Mouse (Mus musculus): ENCODE measurements at regions not wholly inside any gene's neighbourhood (a gene's known extent, or its start where the extent isn't known, plus 50 kb on each side); places are given as distances from the start of the nearest gene placed in this dataset.

DNA sequence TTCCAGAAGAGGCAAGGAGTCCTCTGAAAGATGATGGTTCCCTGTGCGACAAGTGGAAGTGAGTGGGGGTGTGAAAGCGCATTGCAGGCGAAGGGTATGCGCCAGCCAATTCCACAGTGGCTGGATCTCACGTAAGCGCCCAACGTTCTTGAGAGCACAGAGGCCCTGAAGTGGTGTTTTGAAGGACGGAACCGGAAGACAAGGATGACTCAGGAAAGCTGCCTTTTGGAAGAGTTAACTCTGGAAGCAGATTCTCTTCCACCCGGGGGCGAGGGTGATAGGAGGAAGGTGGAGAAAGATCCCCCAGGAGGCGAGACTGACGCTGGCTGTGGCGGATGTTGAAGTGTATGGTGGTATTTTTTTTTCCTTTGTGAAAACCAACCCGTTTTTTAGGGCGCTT is 101.9 kb upstream of the Hs3st2 start:
- no peaks in the 10 kb centered on the region for H3K4me1 ChIP-seq (ENCODE audit: control insufficient read depth, insufficient read depth, insufficient read length, low read length)
- H3K4me3 ChIP-seq (ENCODE audit: low read depth, low read length): no peak overlapping the region
- H3K27me3 ChIP-seq (ENCODE audit: control insufficient read depth, insufficient read depth, low read length): no peaks in the 10 kb centered on the region
- WGBS: 75% methylated on average over 16 of the region's 16 CpGs
- no peak overlapping the region for H3K27ac ChIP-seq (ENCODE audit: insufficient read depth, low read depth, low read length)
- no peaks in the 10 kb centered on the region for H3K36me3 ChIP-seq (ENCODE audit: control insufficient read depth, insufficient read depth, low read length)
- no peak for TF ChIP-seq POLR2A (IDR thresholded peaks at IDR 0.05; ENCODE audit: low read depth, low read length)
- no peak for TF ChIP-seq CTCF (IDR thresholded peaks at IDR 0.05; ENCODE audit: extremely low read depth, insufficient read length, insufficient replicate concordance, low read depth, low read length)

DNA sequence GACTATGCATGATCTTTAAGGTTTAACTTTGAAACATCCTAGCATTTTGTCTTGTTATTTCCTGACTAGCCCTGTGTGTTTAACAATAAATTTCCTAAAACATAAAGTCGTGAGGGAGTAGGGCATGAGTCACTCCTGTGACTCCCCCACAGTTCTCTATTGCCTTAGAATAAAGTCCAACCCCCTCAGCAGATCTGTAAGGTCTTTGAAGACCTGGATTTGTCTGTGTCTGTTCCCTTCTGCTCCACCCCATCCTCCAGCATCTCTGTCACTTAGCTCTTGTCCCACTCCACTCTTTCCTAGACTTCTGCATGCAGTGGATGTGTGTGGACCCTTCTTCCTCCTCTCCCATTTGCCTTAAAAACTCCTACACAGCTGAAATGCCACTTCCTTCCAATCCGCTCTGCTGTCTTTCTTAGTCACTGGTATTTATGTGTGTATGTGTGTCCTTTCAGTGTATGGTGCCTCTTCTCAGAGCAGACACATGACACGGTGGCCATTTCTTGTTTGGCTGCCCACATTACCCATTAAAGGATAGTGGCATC is 95.4 kb upstream of the Hs3st2 start:
- H3K4me1 ChIP-seq (ENCODE audit: control insufficient read depth, insufficient read depth, insufficient read length, low read length): no peaks in the 10 kb centered on the region
- 62% methylated on average over 3 of the region's 3 CpGs for whole genome bisulfite sequencing
- no peak for TF ChIP-seq CTCF (IDR thresholded peaks at IDR 0.05; ENCODE audit: extremely low read depth, insufficient read length, insufficient replicate concordance, low read depth, low read length)
- no peak for TF ChIP-seq POLR2A (IDR thresholded peaks at IDR 0.05; ENCODE audit: low read depth, low read length)
- no peak overlapping the region for H3K4me3 ChIP-seq (ENCODE audit: low read depth, low read length)
- H3K27me3 ChIP-seq (ENCODE audit: control insufficient read depth, insufficient read depth, low read length): no peaks in the 10 kb centered on the region
- H3K27ac ChIP-seq (ENCODE audit: insufficient read depth, low read depth, low read length): no peak overlapping the region
- H3K36me3 ChIP-seq (ENCODE audit: control insufficient read depth, insufficient read depth, low read length): no peaks in the 10 kb centered on the region

DNA sequence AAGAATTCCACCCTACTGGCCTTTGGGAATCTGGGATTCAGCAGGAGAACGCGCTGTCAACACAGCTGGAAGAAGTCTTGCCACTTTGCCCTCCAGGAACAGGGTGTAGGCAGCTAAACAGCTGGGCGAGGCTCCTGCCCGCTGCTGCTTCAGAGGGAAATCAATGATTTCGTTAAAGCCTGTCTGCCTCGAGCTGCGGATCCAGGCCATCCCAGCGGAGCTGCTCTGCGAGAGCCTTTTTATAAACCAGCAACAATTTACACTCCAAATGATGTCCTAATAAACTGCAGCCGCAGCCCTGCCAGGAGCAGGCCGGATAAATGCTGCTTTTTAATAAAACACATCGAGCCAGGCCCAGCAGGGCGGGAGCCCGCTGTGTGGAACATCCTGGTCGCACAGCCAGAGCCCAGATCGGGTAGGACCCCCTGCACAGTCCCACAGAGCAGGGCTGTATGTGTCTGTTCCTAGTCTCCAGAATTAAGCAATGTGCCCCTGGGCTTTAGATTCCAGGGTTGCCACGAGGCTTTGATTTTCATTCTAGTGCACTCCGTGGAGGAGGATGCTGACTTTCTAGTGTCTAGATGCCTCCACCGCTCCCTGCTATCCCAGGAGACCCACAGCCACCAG is 78.6 kb upstream of the Hs3st2 start:
- Histone ChIP-seq H3K4me1 (ENCODE audit: control insufficient read depth, insufficient read depth, insufficient read length, low read length) (no peaks in the 10 kb centered on the region), H3K27ac (ENCODE audit: insufficient read depth, low read depth, low read length) (no peak overlapping the region), H3K36me3 (ENCODE audit: control insufficient read depth, insufficient read depth, low read length) (no peaks in the 10 kb centered on the region), H3K4me3 (ENCODE audit: low read depth, low read length) (no peak overlapping the region), H3K27me3 (ENCODE audit: control insufficient read depth, insufficient read depth, low read length) (no peaks in the 10 kb centered on the region)
- TF ChIP-seq CTCF (IDR thresholded peaks at IDR 0.05; ENCODE audit: extremely low read depth, insufficient read length, insufficient replicate concordance, low read depth, low read length): no peak
- no peak for TF ChIP-seq POLR2A (IDR thresholded peaks at IDR 0.05; ENCODE audit: low read depth, low read length)
- WGBS: 20% methylated on average over 19 of the region's 19 CpGs

DNA sequence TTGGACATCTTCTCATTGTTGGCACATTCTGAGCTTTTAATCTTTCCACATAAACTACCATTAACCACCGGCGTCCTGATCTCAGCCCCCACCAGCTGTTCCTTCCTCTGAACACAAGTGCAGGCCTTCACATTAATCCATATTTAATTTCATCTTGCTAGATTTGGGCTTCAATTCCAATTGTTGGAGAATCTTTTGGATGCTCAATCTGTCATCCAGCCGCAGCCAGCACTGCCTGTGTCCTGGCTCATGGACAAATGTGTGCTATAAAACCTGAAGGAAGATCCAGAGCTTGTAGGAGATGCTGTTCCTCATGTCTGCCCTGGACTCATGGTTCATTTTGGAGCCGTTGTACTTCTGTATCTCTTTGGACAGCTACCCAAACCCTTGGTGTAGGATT is 77.1 kb upstream of the Hs3st2 start:
- Histone ChIP-seq H3K27me3 (ENCODE audit: control insufficient read depth, insufficient read depth, low read length) (no peaks in the 10 kb centered on the region), H3K36me3 (ENCODE audit: control insufficient read depth, insufficient read depth, low read length) (no peaks in the 10 kb centered on the region), H3K4me3 (ENCODE audit: low read depth, low read length) (no peak overlapping the region), H3K4me1 (ENCODE audit: control insufficient read depth, insufficient read depth, insufficient read length, low read length) (no peaks in the 10 kb centered on the region), H3K27ac (ENCODE audit: insufficient read depth, low read depth, low read length) (no peak overlapping the region)
- WGBS: 82% methylated on average over 4 of the region's 4 CpGs
- no peak for TF ChIP-seq POLR2A (IDR thresholded peaks at IDR 0.05; ENCODE audit: low read depth, low read length)
- no peak for TF ChIP-seq CTCF (IDR thresholded peaks at IDR 0.05; ENCODE audit: extremely low read depth, insufficient read length, insufficient replicate concordance, low read depth, low read length)

DNA sequence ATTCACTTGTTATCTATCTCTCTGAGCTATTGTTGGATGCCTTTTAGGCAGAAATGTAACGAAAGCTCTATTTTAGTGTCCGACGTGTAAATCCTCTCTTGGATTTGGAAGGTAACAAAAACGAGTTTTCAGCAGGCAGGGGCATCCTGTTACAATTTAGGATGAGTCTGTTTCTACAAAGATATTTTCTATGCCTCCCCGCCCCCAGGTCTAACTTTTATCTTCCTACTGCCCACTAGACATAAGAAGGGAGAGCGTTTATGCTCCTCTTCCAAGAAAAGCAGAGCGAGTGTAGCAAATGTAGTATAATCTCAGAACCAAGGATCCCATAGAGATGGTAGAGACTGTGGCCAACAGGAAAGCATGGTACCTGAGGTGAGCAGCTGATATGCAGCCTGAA is 62.4 kb upstream of the Hs3st2 start:
- TF ChIP-seq POLR2A (IDR thresholded peaks at IDR 0.05; ENCODE audit: low read depth, low read length) (no peak), CTCF (IDR thresholded peaks at IDR 0.05; ENCODE audit: extremely low read depth, insufficient read length, insufficient replicate concordance, low read depth, low read length) (no peak)
- Histone ChIP-seq H3K36me3 (ENCODE audit: control insufficient read depth, insufficient read depth, low read length) (no peaks in the 10 kb centered on the region), H3K27ac (ENCODE audit: insufficient read depth, low read depth, low read length) (no peak overlapping the region), H3K27me3 (ENCODE audit: control insufficient read depth, insufficient read depth, low read length) (no peaks in the 10 kb centered on the region), H3K4me1 (ENCODE audit: control insufficient read depth, insufficient read depth, insufficient read length, low read length) (no peaks in the 10 kb centered on the region), H3K4me3 (ENCODE audit: low read depth, low read length) (no peak overlapping the region)
- WGBS: 80% methylated on average over 7 of the region's 7 CpGs

DNA sequence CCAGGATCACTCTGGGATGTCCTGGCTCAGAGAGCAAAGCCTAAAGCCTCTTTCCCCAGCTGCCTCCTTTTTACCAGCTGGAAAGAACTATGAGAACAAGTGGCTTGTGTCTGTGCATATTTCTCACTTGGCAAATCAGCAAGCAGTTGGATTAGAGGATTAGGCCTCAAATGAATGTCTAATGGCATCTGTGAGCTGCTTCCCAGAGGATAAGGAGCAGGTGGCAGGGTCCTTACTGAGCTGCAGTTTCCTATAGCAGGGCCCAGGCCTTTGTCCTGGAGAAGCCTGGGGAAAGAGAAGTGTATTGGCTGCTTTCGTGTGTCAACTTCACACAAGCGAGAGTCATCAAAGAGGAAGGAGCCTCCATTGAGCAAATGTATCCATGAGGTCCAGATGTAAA is 59.1 kb upstream of the Hs3st2 start:
- H3K4me3 ChIP-seq (ENCODE audit: low read depth, low read length): no peak overlapping the region
- H3K4me1 ChIP-seq (ENCODE audit: control insufficient read depth, insufficient read depth, insufficient read length, low read length): no peaks in the 10 kb centered on the region
- H3K36me3 ChIP-seq (ENCODE audit: control insufficient read depth, insufficient read depth, low read length): no peaks in the 10 kb centered on the region
- no peaks in the 10 kb centered on the region for H3K27me3 ChIP-seq (ENCODE audit: control insufficient read depth, insufficient read depth, low read length)
- no peak overlapping the region for H3K27ac ChIP-seq (ENCODE audit: insufficient read depth, low read depth, low read length)
- 91% methylated on average over 2 of the region's 2 CpGs for WGBS
- TF ChIP-seq POLR2A (IDR thresholded peaks at IDR 0.05; ENCODE audit: low read depth, low read length) (no peak), CTCF (IDR thresholded peaks at IDR 0.05; ENCODE audit: extremely low read depth, insufficient read length, insufficient replicate concordance, low read depth, low read length) (no peak)

DNA sequence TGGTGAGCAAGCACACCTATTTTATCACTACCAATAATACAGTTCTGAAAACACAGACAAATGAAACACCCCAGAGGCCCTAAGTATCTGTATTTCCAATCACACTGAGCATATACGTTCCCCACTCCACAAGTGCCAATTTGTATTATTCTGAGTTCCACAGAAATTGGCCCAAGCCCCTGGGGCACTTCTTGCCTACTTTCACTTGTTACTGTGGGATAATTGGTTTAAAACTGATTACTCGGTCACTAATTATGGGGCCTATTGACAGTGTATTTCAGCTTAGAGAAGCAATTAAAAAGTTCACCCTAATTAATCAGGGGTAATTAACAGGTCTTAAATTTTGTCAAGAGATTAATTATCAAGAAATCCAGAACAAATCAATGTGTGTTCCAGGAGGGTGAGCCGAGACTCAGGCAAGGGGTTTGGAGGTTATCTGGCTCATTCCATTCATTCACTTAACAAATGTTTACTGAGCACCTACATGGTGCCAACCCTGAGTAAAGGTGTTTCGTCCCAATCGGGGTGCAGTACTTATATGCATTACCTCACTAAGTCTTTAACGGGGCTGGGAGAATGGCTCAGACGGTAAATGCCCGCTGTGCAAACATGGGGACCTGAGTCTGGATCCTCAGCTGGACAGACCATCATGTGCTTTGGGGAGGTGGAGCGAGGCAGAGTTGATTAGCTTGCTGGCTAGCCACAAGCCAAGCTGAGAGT is 56.1 kb upstream of the Hs3st2 start:
- WGBS: 67% methylated on average over 9 of the region's 9 CpGs

More for the DNA sequence above, 56.1 kb upstream of the Hs3st2 start:
- Histone ChIP-seq H3K4me1 (ENCODE audit: control insufficient read depth, insufficient read depth, insufficient read length, low read length) (no peaks in the 10 kb centered on the region), H3K4me3 (ENCODE audit: low read depth, low read length) (no peak overlapping the region), H3K27ac (ENCODE audit: insufficient read depth, low read depth, low read length) (no peak overlapping the region), H3K27me3 (ENCODE audit: control insufficient read depth, insufficient read depth, low read length) (no peaks in the 10 kb centered on the region), H3K36me3 (ENCODE audit: control insufficient read depth, insufficient read depth, low read length) (no peaks in the 10 kb centered on the region)
- TF ChIP-seq CTCF (IDR thresholded peaks at IDR 0.05; ENCODE audit: extremely low read depth, insufficient read length, insufficient replicate concordance, low read depth, low read length): no peak
- no peak for TF ChIP-seq POLR2A (IDR thresholded peaks at IDR 0.05; ENCODE audit: low read depth, low read length)

Data from small intestine, adult 2 months (tissue).